Mouse (Mus musculus) liver, embryonic 14.5 days (tissue): ENCODE results near the gene Ranbp1.

Experiments
- CTCF ChIP-seq: IDR thresholded peaks from 2 replicates; pipeline ENCODE4 v1.5.1; 2016; ENCODE audit warnings: antibody characterized with exemption, low read depth, control low read depth
- EP300 ChIP-seq: IDR thresholded peaks from 2 replicates; pipeline ENCODE4 v1.6.1; 2016; ENCODE audit warnings: antibody characterized with exemption, low read depth

GRCm38 (mm10) chr16:18201620-18202019, 46.9 kb downstream of the Ranbp1 start:
- TF ChIP-seq CTCF (no peak), EP300 (no peak)
